Mouse (Mus musculus) neural tube, embryonic 11.5 days (tissue): ENCODE measurements around the gene Pusl1. TPM values are rescaled to one million over a fixed set of nuclear protein-coding genes. Genes with fewer than 3 reads are reported as not detected.

Experiments used
- ATAC-seq: fragments of 200-750 bp; cut with Nextera tagmentation; 2 replicates; pipeline ENCODE4 v1.8.0; 2017; ENCODE audit warnings: moderate number of reproducible peaks, mild to moderate bottlenecking, moderate TSS enrichment, moderate library complexity; ENCODE audit not compliant: insufficient read depth, low FRiP score, low TSS enrichment
- DNase-seq: peaks from one replicate; pipeline ENCODE4 v3.0.0-alpha.2; 2015; ENCODE audit warnings: low spot score
- H3K27ac ChIP-seq: fragments of 300-500 bp; sonication (generic); 2 replicates; pipeline ENCODE4 v1.5.1; 2014; ENCODE audit warnings: low read depth, mild to moderate bottlenecking, low read length
- H3K27me3 ChIP-seq: fragments of 300-500 bp; sonication (generic); 2 replicates; pipeline ENCODE4 v1.6.1; 2014; ENCODE audit warnings: mild to moderate bottlenecking, low read length, mixed read lengths; ENCODE audit not compliant: control insufficient read depth, insufficient read depth
- H3K36me3 ChIP-seq: fragments of 300-500 bp; sonication (generic); 2 replicates; pipeline ENCODE4 v1.6.1; 2014; ENCODE audit warnings: mild to moderate bottlenecking, low read length, moderate library complexity, mixed read lengths; ENCODE audit not compliant: control insufficient read depth, insufficient read depth
- H3K4me1 ChIP-seq: fragments of 300-500 bp; sonication (generic); 2 replicates; pipeline ENCODE4 v1.6.1; 2014; ENCODE audit warnings: low read length, mixed read lengths; ENCODE audit not compliant: control insufficient read depth, insufficient read depth
- H3K4me2 ChIP-seq: fragments of 300-500 bp; sonication (generic); 2 replicates; pipeline ENCODE4 v1.6.1; 2014; ENCODE audit warnings: low read depth, mild to moderate bottlenecking, moderate library complexity
- H3K4me3 ChIP-seq: fragments of 300-500 bp; sonication (generic); 2 replicates; pipeline ENCODE4 v1.5.1; 2014; ENCODE audit warnings: low read depth, low read length
- H3K9ac ChIP-seq: fragments of 300-500 bp; sonication (generic); 2 replicates; pipeline ENCODE4 v1.6.1; 2014; ENCODE audit warnings: mild to moderate bottlenecking, low read length
- H3K9me3 ChIP-seq: fragments of 300-500 bp; sonication (generic); 2 replicates; pipeline ENCODE4 v1.6.1; 2016; ENCODE audit warnings: low read length; ENCODE audit not compliant: control insufficient read depth
- WGBS: fragments of 180-500 bp; shearing (Covaris S2); extraction: QIAGEN DNeasy Blood & Tissue Kit; methylation state at CpG from one replicate; pipeline ENCODE4 v1.1.7; 2014; 5-methylcytosine and 5-hydroxymethylcytosine counted together
- polyA plus RNA-seq: library from polyadenylated mRNA; unstranded; fragments of >200 nt; fragmentation: Nextera tagmentation; extraction: Ambion mirVana; gene quantifications from 2 replicates; pipeline ENCODE4 v1.2.1, GENCODE M21; 2014

Pusl1 gene
- polyA plus RNA-seq, 1 experiment from 2014 or later, result 42.2 TPM

- DNase-seq, result no peak
- Histone ChIP-seq H3K9me3 (no peaks in the 10 kb centered on the region), H3K36me3 (peaks cover 37% of the 10 kb centered on the region), H3K4me2 (no peak overlapping the region), H3K4me1 (no peaks in the 10 kb centered on the region), H3K27ac (no peak overlapping the region), H3K4me3 (no peak overlapping the region), H3K27me3 (no peaks in the 10 kb centered on the region), H3K9ac (no peak overlapping the region)
- ATAC-seq, result no peak
- 95% methylated on average over 3 of the region's 3 CpGs for WGBS
These were observed 9.6 kb upstream of the Pusl1 start for GRCm38 (mm10) chr4:155901205-155901604.

GRCm38 (mm10) chr4:155899355-155899754 is 7.8 kb upstream of the Pusl1 start:
- Histone ChIP-seq H3K36me3 (peaks cover 31% of the 10 kb centered on the region), H3K9me3 (no peaks in the 10 kb centered on the region), H3K4me3 (no peak overlapping the region), H3K27ac (no peak overlapping the region), H3K4me1 (peaks cover 8% of the 10 kb centered on the region), H3K27me3 (no peaks in the 10 kb centered on the region), H3K9ac (no peak overlapping the region), H3K4me2 (no peak overlapping the region)
- WGBS, result 93% methylated on average over 7 of the region's 7 CpGs
- DNase-seq, result no peak
- ATAC-seq, result no peak

- Histone ChIP-seq H3K36me3 (peaks cover 23% of the 10 kb centered on the region), H3K27me3 (no peaks in the 10 kb centered on the region), H3K9me3 (no peaks in the 10 kb centered on the region), H3K4me2 (no peak overlapping the region), H3K4me1 (peaks cover 15% of the 10 kb centered on the region), H3K4me3 (no peak overlapping the region), H3K27ac (no peak overlapping the region), H3K9ac (no peak overlapping the region)
- no peak for DNase-seq
- no peak for ATAC-seq
- 93% methylated on average over 2 of the region's 2 CpGs for WGBS
These were observed 6.7 kb upstream of the Pusl1 start for GRCm38 (mm10) chr4:155898318-155898717.

GRCm38 (mm10) chr4:155896461-155896860 is 4.9 kb upstream of the Pusl1 start:
- Histone ChIP-seq H3K4me1 (peaks cover 19% of the 10 kb centered on the region), H3K27me3 (no peaks in the 10 kb centered on the region), H3K9me3 (no peaks in the 10 kb centered on the region), H3K36me3 (peaks cover 15% of the 10 kb centered on the region), H3K27ac (no peak overlapping the region), H3K4me2 (no peak overlapping the region), H3K9ac (no peak overlapping the region), H3K4me3 (no peak overlapping the region)
- DNase-seq (no peak), ATAC-seq (no peak)
- 99% methylated on average over 12 of the region's 12 CpGs for WGBS

- Histone ChIP-seq H3K9ac (no peak overlapping the region), H3K4me2 (no peak overlapping the region), H3K4me3 (no peak overlapping the region), H3K27ac (no peak overlapping the region), H3K9me3 (no peaks in the 10 kb centered on the region), H3K36me3 (peaks cover 15% of the 10 kb centered on the region), H3K4me1 (peaks cover 21% of the 10 kb centered on the region), H3K27me3 (no peaks in the 10 kb centered on the region)
- DNase-seq, result no peak
- no peak for ATAC-seq
- 96% methylated on average over 4 of the region's 4 CpGs for WGBS
These were observed 4.2 kb upstream of the Pusl1 start for GRCm38 (mm10) chr4:155895826-155896225.

- ATAC-seq (no peak), DNase-seq (no peak)
- peaks cover 27% of the 10 kb centered on the region for H3K4me1 ChIP-seq
- peaks cover 13% of the 10 kb centered on the region for H3K36me3 ChIP-seq
- no peaks in the 10 kb centered on the region for H3K27me3 ChIP-seq
- H3K27ac ChIP-seq, result no peak overlapping the region
- no peak overlapping the region for H3K4me3 ChIP-seq
- H3K9me3 ChIP-seq, result no peaks in the 10 kb centered on the region
- H3K4me2 ChIP-seq, result no peak overlapping the region
- H3K9ac ChIP-seq, result no peak overlapping the region
- 46% methylated on average over 6 of the region's 6 CpGs for WGBS
These were observed 3.6 kb upstream of the Pusl1 start for GRCm38 (mm10) chr4:155895216-155895615.

GRCm38 (mm10) chr4:155894311-155894881 is 2.8 kb upstream of the Pusl1 start:
- no peak for DNase-seq
- H3K9me3 ChIP-seq, result no peaks in the 10 kb centered on the region
- no peaks in the 10 kb centered on the region for H3K27me3 ChIP-seq
- H3K4me3 ChIP-seq, result peak overlapping the region; percentile 16; the same call in 1 of the 2 replicates
- H3K27ac ChIP-seq, result no peak overlapping the region
- H3K36me3 ChIP-seq, result peaks cover 6% of the 10 kb centered on the region
- H3K4me1 ChIP-seq, result peaks cover 27% of the 10 kb centered on the region
- H3K4me2 ChIP-seq, result peak overlapping the region; percentile 98
- ATAC-seq, result no peak
- WGBS, result 34% methylated on average over 8 of the region's 8 CpGs
- H3K9ac ChIP-seq, result peak overlapping the region; percentile 23

GRCm38 (mm10) chr4:155893212-155893690 is 1.7 kb upstream of the Pusl1 start:
- 78% methylated on average over 8 of the region's 8 CpGs for WGBS
- H3K4me1 ChIP-seq, result peaks cover 27% of the 10 kb centered on the region
- no peak for DNase-seq
- peak overlapping the region; percentile 90 for H3K4me3 ChIP-seq
- H3K27me3 ChIP-seq, result no peaks in the 10 kb centered on the region
- ATAC-seq, result no peak
- H3K36me3 ChIP-seq, result peaks cover 7% of the 10 kb centered on the region
- no peaks in the 10 kb centered on the region for H3K9me3 ChIP-seq
- H3K4me2 ChIP-seq, result peak overlapping the region; percentile 98
- H3K27ac ChIP-seq, result no peak overlapping the region
- peak overlapping the region; percentile 32 for H3K9ac ChIP-seq

- Histone ChIP-seq H3K4me1 (peaks cover 27% of the 10 kb centered on the region), H3K4me3 (peak overlapping the region; percentile 90), H3K9ac (peak overlapping the region; percentile 88), H3K27me3 (no peaks in the 10 kb centered on the region), H3K9me3 (no peaks in the 10 kb centered on the region), H3K4me2 (peak overlapping the region; percentile 98), H3K27ac (peak overlapping the region; percentile 96), H3K36me3 (peaks cover 12% of the 10 kb centered on the region)
- DNase-seq (peak; percentile 63), ATAC-seq (peak; percentile 51)
- 6% methylated on average over 37 of the region's 37 CpGs for WGBS
These were observed 1.0 kb upstream of the Pusl1 start for GRCm38 (mm10) chr4:155892438-155893211.
